Mouse (Mus musculus) heart, postnatal 0 days (tissue): ENCODE data around the gene Eya4. TPM values are rescaled to one million over a fixed set of nuclear protein-coding genes. Genes with fewer than 3 reads are reported as not detected.

Experiments used
- ATAC-seq: fragments of 200-750 bp; cut with Nextera tagmentation; 2 replicates; pipeline ENCODE4 v1.8.0; 2017; ENCODE audit warnings: low read depth, moderate number of reproducible peaks, moderate library complexity; ENCODE audit not compliant: insufficient read depth
- DNase-seq: peaks from one replicate; pipeline ENCODE4 v3.0.0-alpha.2; 2016; ENCODE audit warnings: low spot score
- H3K27ac ChIP-seq: fragments of 300-500 bp; sonication (generic); 2 replicates; pipeline ENCODE4 v1.5.1; 2014; ENCODE audit warnings: low read depth, mild to moderate bottlenecking
- H3K27me3 ChIP-seq: fragments of 300-500 bp; sonication (generic); 2 replicates; pipeline ENCODE4 v1.6.1; 2014; ENCODE audit warnings: low read length, mixed read lengths; ENCODE audit not compliant: control insufficient read depth, insufficient read depth
- H3K36me3 ChIP-seq: fragments of 300-500 bp; sonication (generic); replicated peaks from 2 replicates; pipeline ENCODE4 v1.6.1; 2014; ENCODE audit warnings: low read length, mixed read lengths; ENCODE audit not compliant: control insufficient read depth, insufficient read depth
- H3K4me1 ChIP-seq: fragments of 300-500 bp; sonication (generic); 2 replicates; pipeline ENCODE4 v1.6.1; 2014; ENCODE audit warnings: antibody characterized with exemption; ENCODE audit not compliant: control insufficient read depth, insufficient read depth
- H3K4me2 ChIP-seq: fragments of 300-500 bp; sonication (generic); 2 replicates; pipeline ENCODE4 v1.6.1; 2014; ENCODE audit warnings: low read depth, mild to moderate bottlenecking, low read length, moderate library complexity
- H3K4me3 ChIP-seq: fragments of 300-500 bp; sonication (generic); 2 replicates; pipeline ENCODE4 v1.5.1; 2014; ENCODE audit warnings: low read depth, low read length
- H3K9ac ChIP-seq: fragments of 300-500 bp; sonication (generic); replicated peaks from 2 replicates; pipeline ENCODE4 v1.6.1; 2014; ENCODE audit warnings: low read depth, low read length, mixed read lengths
- H3K9me3 ChIP-seq: fragments of 300-500 bp; sonication (generic); replicated peaks from 2 replicates; pipeline ENCODE4 v1.6.1; 2016; ENCODE audit warnings: low read length; ENCODE audit not compliant: control insufficient read depth
- CTCF ChIP-seq: IDR thresholded peaks from 2 replicates; pipeline ENCODE4 v1.5.1; 2016; ENCODE audit warnings: antibody characterized with exemption, control low read depth, low read depth
- EP300 ChIP-seq: IDR thresholded peaks from 2 replicates; pipeline ENCODE4 v1.6.1; 2016; ENCODE audit warnings: antibody characterized with exemption, low read depth
- WGBS: fragments of 180-500 bp; shearing (Covaris S2); extraction: QIAGEN DNeasy Blood & Tissue Kit; methylation state at CpG from one replicate; pipeline ENCODE4 v1.1.7; 2014; 5-methylcytosine and 5-hydroxymethylcytosine counted together
- polyA plus RNA-seq: library from polyadenylated mRNA; unstranded; fragments of >200 nt; fragmentation: Nextera tagmentation; extraction: Ambion mirVana; gene quantifications from 2 replicates; pipeline ENCODE4 v1.2.1, GENCODE M21; 2015
- total RNA-seq: library from RNA; depleted of rRNA; stranded (reverse); fragments of >200 nt; gene quantifications from 2 replicates; pipeline ENCODE4 v1.2.3, GENCODE M21; 2014; ENCODE audit warnings: low replicate concordance

Gene Eya4
- total and polyA plus RNA-seq, 2 experiments from 2014 or later: 0.19 to 0.57 TPM

DNA sequence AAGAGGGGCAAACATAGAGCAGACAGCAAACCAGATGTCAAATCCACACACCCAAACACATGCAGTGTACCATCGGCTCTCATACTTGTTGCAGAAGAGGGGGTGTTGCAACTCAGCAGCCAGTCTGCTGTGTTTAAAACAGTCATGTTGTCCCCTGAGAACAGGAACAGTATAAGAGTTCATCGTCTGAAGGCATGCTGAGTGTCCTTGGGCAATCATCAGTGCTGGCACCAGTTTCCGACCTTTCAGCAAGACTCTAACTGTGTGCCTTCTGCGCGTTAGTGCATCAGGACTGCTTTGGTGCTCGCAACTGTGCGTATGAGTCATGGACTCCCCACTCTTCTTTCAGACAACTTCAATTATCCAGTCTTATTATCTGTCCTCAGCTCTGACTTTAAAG is 179.0 kb downstream of the Eya4 start:
- no peak for TF ChIP-seq EP300
- TF ChIP-seq CTCF: no peak
- no peak overlapping the region for H3K9ac ChIP-seq
- ATAC-seq (no peak), DNase-seq (no peak)
- WGBS: 83% methylated on average over 7 of the region's 7 CpGs
- no peak overlapping the region for H3K27ac ChIP-seq
- no peaks in the 10 kb centered on the region for H3K9me3 ChIP-seq
- no peaks in the 10 kb centered on the region for H3K4me1 ChIP-seq
- no peaks in the 10 kb centered on the region for H3K27me3 ChIP-seq
- no peak overlapping the region for H3K4me2 ChIP-seq
- H3K4me3 ChIP-seq: no peak overlapping the region
- H3K36me3 ChIP-seq: no peaks in the 10 kb centered on the region

DNA sequence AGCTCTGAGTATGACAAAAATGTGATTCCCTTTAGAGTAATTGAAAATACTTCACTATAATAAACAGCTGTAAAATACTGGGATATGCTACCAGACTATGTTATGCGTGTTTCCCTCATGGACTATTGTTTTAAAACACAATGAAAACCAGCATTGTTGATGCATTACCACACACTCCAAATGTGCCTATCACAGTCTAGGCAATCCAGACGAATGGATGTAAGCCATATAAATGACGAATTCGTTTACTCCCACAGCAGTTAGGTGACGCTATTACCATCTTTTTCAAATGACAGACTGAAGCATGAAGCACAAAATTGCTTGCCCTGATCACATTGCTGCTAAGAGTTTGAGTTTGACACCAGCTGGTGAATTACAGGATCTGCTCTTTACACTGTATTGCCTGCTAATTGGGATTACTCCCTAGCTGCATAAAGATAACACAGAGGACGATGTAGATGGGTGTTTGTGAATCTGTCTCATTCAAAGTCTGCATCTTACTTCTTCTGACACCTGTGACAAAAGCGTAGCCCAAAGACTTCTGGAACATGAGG is 185.4 kb downstream of the Eya4 start:
- Histone ChIP-seq H3K27ac (no peak overlapping the region), H3K4me3 (no peak overlapping the region), H3K4me2 (no peak overlapping the region), H3K4me1 (no peaks in the 10 kb centered on the region), H3K9me3 (no peaks in the 10 kb centered on the region), H3K27me3 (no peaks in the 10 kb centered on the region), H3K36me3 (no peaks in the 10 kb centered on the region), H3K9ac (no peak overlapping the region)
- TF ChIP-seq EP300 (no peak), CTCF (no peak)
- ATAC-seq: no peak
- WGBS: 65% methylated on average over 7 of the region's 7 CpGs
- DNase-seq: no peak

DNA sequence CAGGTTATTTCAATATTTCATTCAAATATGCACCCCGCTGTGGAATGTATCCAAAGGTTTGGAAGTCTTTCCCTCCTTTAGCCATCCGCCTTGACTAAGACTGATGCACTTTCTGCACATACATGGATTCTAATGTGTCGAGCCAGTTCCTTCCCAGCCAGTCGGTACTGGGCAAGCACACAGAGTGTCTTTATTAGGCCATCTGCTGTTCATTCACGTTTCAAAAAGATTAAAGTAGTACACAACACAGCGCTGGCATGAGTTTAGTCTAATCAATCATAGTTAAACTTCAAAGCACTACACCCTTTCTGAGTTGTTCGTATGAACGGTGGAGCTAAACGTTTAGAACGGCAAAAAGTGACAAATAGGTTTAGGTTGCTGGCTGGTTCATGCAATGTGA is 190.7 kb downstream of the Eya4 start:
- WGBS: 68% methylated on average over 10 of the region's 10 CpGs
- no peak overlapping the region for H3K9ac ChIP-seq
- no peak for ATAC-seq
- no peak for TF ChIP-seq CTCF
- TF ChIP-seq EP300: no peak
- no peak overlapping the region for H3K27ac ChIP-seq
- no peaks in the 10 kb centered on the region for H3K27me3 ChIP-seq
- DNase-seq: no peak
- no peak overlapping the region for H3K4me3 ChIP-seq
- H3K4me1 ChIP-seq: no peaks in the 10 kb centered on the region
- no peaks in the 10 kb centered on the region for H3K9me3 ChIP-seq
- no peak overlapping the region for H3K4me2 ChIP-seq
- H3K36me3 ChIP-seq: no peaks in the 10 kb centered on the region

DNA sequence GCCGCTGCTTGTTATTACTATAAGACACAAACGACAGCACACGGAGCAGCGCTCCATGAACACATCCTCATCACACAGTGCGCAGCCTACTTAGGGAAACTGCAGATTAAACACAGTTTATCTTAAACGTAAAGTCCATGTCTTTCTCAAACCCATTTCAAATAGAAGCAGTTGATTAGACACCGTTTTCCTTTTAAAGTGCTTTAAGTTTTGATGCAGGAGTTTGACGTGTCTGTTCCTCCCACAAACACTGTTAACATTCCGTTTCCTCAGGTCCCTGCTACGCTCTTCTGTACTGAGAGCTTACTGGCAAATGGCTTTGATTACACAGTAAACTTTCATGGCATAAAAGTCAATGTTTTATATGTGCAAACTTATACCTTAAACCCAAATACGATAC is 191.4 kb downstream of the Eya4 start:
- no peaks in the 10 kb centered on the region for H3K9me3 ChIP-seq
- H3K4me1 ChIP-seq: no peaks in the 10 kb centered on the region
- WGBS: 75% methylated on average over 11 of the region's 11 CpGs
- no peaks in the 10 kb centered on the region for H3K27me3 ChIP-seq
- H3K4me2 ChIP-seq: no peak overlapping the region
- TF ChIP-seq CTCF (no peak), EP300 (no peak)
- no peak overlapping the region for H3K4me3 ChIP-seq
- H3K36me3 ChIP-seq: no peaks in the 10 kb centered on the region
- H3K27ac ChIP-seq: no peak overlapping the region
- no peak overlapping the region for H3K9ac ChIP-seq
- DNase-seq: no peak
- no peak for ATAC-seq

DNA sequence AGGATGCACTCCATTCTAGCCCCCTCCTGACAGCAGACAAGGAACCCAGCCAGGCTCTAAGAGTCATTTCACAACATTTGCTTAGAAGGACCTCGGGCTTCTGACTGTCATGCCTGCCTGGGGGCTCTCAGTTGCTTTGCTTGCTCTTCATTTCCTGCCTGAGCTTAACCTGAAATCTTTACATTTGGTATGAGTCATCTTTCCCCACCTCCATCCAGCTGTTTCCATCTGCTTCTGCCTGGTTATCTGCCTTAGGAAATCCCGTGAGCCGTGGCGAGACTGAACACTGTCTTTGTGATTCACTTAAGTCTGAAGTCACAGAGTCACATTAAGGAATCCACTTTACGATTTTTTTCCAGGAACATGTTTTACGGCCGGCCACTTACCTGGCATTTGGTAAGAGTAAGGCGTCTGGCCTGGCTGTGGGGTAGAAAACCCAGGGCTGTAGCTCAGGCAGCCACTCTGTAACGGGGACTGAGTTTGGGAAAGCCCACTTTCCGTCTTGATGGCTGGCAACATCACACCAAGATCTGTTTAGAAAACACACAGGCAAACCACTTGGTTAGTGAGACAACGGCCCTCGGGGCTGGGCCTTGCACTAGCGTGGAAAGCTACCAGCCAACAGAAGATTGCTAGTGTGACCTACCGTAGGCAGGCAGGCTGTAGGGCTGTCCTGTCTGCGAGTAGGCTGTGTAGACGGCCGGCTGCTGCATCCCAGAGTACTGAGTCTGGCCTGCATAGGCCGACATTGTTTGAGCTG is 193.5 kb downstream of the Eya4 start:
- DNase-seq: no peak

DNA sequence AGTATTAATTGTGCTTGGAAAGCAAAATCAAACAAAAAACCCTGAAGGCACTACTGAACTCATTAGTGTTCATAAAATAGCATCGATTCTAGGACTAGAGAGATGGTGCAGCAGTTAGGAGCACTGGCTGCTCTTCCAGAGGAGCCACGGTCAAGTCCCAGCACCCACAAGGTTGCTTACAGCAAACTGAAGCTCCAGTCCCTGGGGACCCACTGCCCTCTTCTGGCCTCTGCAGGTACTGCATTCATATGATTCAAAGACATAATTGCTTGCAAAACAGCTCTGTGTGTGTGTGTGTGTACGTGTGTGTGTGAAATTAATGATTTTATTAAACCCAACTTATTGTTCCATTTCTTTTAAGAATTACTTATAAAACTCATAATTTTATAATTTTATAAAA is 200.2 kb downstream of the Eya4 start:
- Histone ChIP-seq H3K4me1 (no peaks in the 10 kb centered on the region), H3K4me3 (no peak overlapping the region), H3K9me3 (no peaks in the 10 kb centered on the region), H3K36me3 (no peaks in the 10 kb centered on the region), H3K4me2 (no peak overlapping the region), H3K27ac (no peak overlapping the region), H3K27me3 (no peaks in the 10 kb centered on the region), H3K9ac (no peak overlapping the region)
- DNase-seq: no peak
- TF ChIP-seq EP300: no peak
- peak; percentile 34; the same call in 1 of the 2 replicates for TF ChIP-seq CTCF
- whole genome bisulfite sequencing: 88% methylated on average over 3 of the region's 3 CpGs
- no peak for ATAC-seq

More for the DNA sequence above, 193.5 kb downstream of the Eya4 start:
- Histone ChIP-seq H3K36me3 (no peaks in the 10 kb centered on the region), H3K27ac (no peak overlapping the region), H3K4me1 (no peaks in the 10 kb centered on the region), H3K4me3 (no peak overlapping the region), H3K9ac (no peak overlapping the region), H3K27me3 (no peaks in the 10 kb centered on the region), H3K9me3 (no peaks in the 10 kb centered on the region), H3K4me2 (no peak overlapping the region)
- TF ChIP-seq CTCF: no peak
- no peak for TF ChIP-seq EP300
- ATAC-seq: no peak
- WGBS: 53% methylated on average over 18 of the region's 18 CpGs
